Mouse (Mus musculus) thymus, postnatal 0 days (tissue): ENCODE measurements around the gene Mark3. TPM values are rescaled to one million over a fixed set of nuclear protein-coding genes. Genes with fewer than 3 reads are reported as not detected.
"Not testable (repeated sequence)": the region's sequence is repeated elsewhere in the genome, so short reads cannot be mapped to it uniquely, and the experiment has no call there.

Experiments used
- DNase-seq: peaks from one replicate; pipeline ENCODE4 v3.0.0-alpha.2; 2015; ENCODE audit warnings: low spot score
- polyA plus RNA-seq: library from polyadenylated mRNA; unstranded; fragments of >200 nt; fragmentation: Nextera tagmentation; extraction: Ambion mirVana; gene quantifications from 2 replicates; pipeline ENCODE4 v1.2.1, GENCODE M21; 2015

The Mark3 gene
- polyA plus RNA-seq, 1 experiment from 2014 or later, result 35.1 TPM

DNA sequence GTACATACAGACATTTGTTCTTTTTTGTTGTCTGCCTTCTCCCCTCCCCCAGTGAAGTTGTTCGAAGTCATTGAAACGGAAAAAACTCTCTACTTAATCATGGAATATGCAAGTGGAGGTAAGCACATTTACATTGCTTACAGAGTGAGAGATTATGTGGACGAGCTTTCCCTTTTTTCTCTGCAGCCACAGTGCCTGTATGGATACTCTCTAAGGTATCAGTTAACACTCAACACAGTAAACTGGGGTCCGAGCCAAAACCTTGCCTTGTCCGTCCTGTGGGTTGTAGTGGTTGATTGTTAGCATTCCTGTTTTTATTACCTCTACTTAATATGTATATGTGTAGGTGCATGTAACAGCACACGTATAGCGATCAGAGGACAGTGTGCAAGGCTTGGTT is 43.9 kb downstream of the Mark3 start:
- no peak for DNase-seq

DNA sequence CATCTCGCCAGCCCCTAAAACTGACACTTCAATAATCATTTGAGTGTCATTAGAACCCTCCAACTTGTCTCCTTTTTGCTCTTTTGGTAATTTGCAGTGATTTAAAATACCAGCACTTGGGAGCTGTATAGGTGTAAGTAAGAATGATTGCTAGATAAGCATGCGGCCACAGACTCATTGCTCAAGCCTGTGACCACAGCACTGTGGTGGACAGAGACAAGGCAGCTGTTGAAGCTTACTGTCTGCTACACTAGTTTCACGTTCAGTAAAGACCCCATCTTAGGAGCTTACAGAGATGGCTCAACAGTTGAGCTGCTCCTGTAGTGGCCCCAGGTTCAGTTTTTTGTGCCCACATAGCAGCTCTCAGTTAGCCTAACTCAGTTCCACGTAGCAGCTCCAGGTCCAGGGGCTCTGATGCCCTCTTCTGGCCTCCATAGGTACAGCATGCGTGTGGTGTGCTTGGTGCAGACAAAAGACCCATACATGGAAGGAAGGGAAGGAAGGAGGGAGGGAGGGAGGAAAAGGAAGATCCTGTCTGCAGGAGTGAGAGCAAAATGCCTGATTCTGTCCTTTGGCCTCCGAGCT is 73.8 kb downstream of the Mark3 start:
- DNase-seq, result peak; percentile 56

DNA sequence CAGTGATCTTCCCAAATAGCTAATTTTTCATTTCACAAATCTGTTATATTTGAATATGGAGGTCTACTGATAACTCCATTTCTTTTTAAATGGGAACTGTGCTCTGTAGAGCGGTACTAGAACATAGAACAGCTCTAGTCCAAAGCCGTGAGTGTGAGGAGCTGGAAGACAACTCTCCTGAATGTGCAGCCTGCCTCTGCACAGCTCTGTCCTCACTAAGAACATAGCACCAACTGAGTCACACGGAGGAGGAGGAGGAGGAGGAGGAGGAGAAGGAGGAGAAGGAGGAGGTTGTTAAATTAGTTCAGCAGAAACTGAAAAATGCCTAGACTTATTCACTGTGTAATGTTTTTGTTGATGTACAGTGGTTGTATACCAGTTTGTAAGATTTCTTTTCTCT is 78.6 kb downstream of the Mark3 start:
- no peak for DNase-seq

GRCm38 (mm10) chr12:111653434-111653833 is 79.1 kb downstream of the Mark3 start:
- peak; percentile 71 for DNase-seq

DNA sequence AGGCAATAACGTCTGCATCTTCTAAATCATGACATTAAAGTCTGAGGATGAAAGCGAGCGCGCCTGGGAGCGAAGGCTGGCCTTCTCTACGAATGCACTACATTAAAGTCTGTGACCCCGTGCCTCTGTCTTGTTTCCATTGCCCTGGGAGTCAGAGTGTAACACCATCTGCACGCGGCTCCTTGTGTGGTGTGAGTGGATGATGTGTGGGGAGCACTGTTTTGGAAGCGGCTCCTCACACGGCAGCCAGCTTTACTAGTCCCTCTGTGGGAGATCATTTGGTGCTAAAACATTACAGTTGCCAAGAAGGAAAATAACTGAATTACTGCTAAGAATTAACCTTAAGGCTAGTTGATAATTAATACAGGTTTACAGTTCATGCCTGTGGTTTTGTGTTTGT is 81.4 kb downstream of the Mark3 start:
- no peak for DNase-seq

GRCm38 (mm10) chr12:111659331-111659730 is 85.0 kb downstream of the Mark3 start:
- DNase-seq, result no peak

DNA sequence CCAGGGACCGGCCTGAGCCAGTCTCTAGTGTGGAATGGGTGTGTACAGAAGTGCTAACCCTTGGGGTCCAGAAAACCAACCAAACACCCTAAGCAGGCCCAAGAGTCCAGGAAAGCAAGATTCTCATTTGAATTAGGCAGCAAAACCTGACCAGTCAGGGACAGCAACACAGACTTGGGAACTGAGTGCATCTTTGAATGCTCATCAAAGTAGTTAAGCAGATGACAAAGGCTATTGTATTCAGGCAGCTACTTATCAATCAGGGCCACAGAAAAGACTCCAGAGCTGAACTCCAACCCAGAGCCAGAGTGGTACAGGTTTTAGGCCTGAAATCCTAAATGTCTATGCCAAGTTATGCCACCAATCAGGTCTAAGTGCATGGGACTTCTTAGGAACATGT is 86.3 kb downstream of the Mark3 start:
- DNase-seq, result no peak

DNA sequence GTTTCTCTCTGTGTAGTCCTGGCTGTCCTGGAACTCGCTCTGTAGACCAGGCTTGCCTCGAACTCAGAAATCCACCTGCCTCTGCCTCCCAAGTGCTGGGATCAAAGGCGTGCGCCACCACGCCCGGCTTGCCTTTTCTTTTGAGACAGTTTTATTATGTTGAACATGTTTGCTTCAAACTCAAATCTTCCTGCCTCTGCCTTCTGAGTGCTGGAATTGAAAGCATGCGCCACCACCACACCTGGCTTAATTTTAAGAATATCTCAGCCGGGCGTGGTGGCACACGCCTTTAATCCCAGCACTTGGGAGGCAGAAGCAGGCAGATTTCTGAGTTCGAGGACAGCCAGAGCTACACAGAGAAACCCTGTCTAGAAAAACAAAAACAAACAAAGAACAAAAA is 87.2 kb downstream of the Mark3 start:
- not testable (repeated sequence) for DNase-seq

DNA sequence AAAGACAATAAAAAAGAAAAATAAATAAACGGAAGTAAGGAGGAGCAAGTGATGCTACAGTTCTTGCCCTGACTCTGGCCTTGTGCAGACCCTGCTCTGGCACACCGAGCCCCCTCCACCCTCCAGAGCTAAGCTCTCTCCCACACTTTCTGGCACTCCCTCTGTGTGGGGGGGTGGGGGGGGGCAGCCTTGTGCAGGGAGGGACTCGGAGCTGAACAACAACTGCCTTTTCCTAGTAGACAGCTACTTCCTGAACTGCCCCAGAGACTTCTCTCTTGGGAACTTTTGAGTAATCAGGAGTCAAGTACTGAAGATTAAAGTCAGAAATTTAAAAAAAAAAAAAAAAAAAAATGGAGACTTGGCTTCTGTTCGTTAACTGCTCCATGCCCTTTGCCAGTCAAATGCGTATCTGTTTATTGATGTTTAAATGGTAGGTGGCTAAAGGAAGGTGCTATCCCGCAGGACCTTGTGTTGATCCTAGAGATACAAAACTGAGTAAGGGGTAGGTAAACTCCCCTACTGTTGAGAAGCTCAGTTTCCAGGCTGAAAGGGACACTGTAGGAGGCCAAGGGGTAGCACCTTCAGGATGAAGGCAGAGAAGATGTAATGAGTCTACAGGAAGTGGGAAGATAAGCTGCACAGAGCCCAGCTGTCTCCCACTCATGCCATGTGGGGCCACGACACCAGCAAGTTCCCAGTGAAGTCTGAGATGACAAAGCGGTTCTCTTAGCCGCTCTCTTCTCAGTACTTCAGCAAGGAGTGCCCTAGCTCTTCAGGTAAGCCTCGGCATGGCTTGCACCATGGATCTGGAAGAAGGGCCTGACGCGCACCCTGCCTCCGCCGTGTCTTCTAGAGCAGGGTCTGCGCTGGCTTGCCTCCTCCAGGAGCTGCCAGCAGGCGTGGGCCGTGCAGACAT is 89.2 kb downstream of the Mark3 start:
- DNase-seq, result peak; percentile 16

- DNase-seq, result no peak
These were observed 89.9 kb downstream of the Mark3 start for GRCm38 (mm10) chr12:111664144-111664634.

GRCm38 (mm10) chr12:111665041-111665880 is 90.9 kb downstream of the Mark3 start:
- DNase-seq, result no peak

DNA sequence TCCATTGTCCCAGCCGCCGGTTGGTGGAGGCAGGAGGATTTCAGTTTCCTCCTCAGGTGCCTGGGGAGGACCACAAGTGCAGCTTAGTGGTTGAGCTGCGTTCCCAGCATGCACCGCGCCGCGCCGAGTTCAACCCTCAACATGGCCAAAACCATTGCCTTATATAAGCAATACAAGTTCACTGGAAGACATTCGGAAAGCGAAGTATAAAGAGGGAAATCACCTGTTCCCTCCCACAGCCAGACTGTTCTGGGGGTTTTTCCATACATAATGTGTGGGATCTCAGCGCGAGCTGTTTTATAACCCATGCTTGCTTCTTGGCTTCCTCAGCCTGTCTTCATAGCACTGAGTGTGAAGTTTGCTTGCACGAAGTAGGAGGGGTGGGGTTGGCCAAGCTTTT is 92.1 kb downstream of the Mark3 start:
- no peak for DNase-seq

- no peak for DNase-seq
These were observed 93.1 kb downstream of the Mark3 start for GRCm38 (mm10) chr12:111667421-111667820.

DNA sequence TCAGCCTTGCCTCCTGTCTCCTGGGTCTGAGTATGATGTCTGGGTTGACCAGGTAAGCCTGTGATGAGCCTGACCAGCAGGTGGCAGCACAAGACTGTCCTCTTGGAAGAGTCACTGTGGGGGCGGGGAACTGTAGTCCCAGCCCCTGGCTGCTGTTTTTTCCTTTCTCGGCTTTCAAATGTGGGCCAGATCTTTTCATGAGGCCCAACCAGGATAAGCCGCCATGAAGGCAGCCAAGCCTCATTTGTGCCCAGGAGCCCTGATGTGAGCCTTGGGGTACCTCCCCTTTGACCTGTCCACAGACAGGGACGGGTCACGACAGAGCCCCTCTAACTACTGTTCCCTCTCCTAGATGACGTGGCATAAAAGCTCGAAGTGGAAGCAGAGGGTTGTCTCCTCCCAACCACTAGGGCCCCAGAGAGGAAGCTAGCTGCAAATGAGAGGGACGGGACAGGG is 94.2 kb downstream of the Mark3 start:
- peak; percentile 96 for DNase-seq

- no peak for DNase-seq
These were observed 94.9 kb downstream of the Mark3 start for GRCm38 (mm10) chr12:111669000-111669788.

DNA sequence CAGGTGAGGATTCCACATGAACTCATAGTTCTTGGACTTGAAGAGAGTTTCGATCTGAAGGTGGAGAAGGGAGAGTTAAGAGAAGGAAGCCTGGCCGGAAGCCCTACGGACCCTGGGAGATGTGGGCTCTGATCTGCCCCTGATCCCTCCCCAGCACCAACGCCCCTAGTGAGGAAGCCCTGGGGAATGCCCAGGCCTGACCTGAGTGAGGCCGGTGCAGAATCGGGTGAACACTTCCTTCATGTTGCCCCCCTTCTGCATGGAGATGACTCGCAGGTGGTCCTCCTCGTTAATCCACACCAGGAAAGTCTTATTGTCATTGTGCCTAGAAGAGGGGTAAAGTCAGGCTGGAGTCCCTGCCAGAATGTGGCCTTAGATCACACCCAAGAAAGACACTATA is 95.6 kb downstream of the Mark3 start:
- DNase-seq, result no peak

GRCm38 (mm10) chr12:111670371-111670971 is 96.1 kb downstream of the Mark3 start:
- DNase-seq, result no peak

DNA sequence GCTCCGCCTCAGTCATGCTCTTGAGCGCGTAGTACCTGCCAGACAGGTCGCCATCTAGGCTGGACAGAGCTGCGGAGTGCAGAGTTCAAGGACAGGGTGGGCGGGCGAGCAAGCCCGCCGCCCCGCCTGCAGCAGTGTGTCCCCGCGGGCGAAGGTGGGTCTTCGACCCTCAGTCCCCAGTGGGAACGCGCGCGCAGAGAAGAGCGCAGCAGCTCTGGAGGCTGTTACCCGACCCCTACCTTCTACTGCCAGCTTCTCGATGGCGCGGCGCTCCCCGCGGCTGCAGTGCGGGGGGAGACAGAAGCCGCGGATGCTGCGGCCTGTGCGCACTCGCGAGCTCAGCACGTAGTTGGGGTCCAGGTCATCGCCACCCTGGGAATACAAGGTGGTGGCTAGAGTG is 96.7 kb downstream of the Mark3 start:
- DNase-seq, result peak; percentile 19

DNA sequence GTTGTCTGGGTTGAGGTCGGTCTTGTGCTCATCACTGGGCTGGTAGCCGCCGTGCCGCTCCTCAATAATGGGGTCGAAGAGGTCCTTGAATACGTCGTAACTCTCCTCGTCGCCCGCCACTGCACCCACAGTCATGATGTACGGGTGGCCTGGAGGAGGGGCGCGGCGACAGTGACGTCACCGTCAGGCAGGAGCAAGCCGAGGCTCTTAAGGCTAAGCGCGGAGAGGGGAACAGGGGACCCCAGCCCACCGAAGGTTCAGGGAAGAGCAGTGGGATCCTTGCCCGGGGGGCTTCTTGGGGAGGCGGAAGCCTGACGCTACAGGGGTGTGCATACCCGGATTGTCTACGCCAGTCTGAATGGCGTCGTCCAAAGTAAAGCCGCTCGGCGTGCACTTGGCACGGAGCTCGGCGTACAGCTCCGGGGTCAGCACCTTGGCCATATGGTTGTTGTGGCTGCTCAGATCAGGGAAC is 97.1 kb downstream of the Mark3 start:
- DNase-seq, result peak; percentile 62

- DNase-seq, result peak; percentile 70
These were observed 97.9 kb downstream of the Mark3 start, which contains the start of gene Ckb for GRCm38 (mm10) chr12:111672176-111672575. Gene Ckb, minus strand, starts transcription at chr12:111672338.
